Mouse (Mus musculus) cerebellum, adult 11-12 months (tissue): ENCODE measurements at regions not wholly inside any gene's neighbourhood (a gene's known extent, or its start where the extent isn't known, plus 50 kb on each side); places are given as distances from the start of the nearest gene placed in this dataset.

Source experiments
- DNase-seq: peaks from one replicate; pipeline ENCODE4 v3.0.0; 2022

GRCm38 (mm10) chr17:4726331-4726741, 267.8 kb upstream of the Arid1b start:
- no peak for DNase-seq

GRCm38 (mm10) chr17:4734412-4734881, 259.7 kb upstream of the Arid1b start:
- no peak for DNase-seq

DNA sequence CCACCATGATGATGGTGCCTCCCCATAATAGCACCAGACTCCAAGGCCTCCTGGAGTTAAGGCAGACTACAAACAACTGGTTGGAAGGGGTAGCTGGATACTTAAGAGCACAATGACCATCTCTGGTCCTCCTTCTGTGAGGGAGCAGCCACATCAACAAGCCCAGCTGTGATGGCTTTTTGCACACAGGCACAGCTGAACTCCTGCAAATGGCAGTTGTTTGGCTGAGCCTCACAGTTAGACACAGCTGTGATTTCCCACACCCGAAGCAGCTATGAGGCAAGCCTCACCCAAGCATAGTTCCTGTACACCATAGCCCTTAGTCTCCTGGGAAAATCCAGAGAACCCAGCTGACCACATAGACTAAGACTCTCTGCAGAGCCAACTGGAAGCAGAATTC, 258.9 kb upstream of the Arid1b start:
- no peak for DNase-seq

GRCm38 (mm10) chr17:4736689-4737088, 257.4 kb upstream of the Arid1b start:
- no peak for DNase-seq

DNA sequence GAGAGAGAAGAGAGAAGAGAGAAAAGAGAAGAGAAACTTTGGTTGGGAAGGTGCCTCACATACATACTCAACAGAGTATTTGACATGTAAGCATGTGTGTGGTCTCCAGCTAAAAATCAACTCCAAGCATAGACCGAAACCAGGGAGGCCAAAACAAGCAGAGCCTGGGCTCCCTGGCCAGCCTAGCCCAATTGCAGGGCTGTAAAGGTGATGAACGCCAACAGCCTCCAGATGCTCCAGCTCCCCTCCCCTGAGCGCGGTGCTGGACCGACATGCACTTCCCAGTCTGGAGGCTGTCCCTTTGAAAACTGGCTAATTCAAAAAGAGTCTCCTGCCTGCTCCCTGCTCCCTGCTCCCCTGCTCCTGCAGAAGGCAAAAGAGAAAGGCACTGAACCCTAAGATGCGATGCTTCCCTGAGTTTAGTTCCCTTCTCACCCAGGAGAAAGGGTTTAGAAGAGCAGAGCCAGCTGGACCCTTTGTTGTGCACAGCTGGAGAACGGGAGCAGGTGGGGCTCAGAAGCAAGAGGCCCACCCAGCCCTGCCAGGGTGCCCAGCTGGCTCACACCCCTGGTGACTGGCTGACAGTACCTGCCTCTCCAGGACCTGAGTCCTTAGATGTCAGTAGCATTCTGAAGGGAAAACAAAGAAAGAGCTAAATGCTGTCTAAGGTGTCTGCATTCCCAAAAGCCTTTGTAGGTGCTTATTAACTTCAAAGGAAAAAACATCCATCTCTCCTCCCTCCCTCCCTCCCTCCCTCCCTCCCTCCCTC, 255.2 kb upstream of the Arid1b start:
- DNase-seq: no peak

DNA sequence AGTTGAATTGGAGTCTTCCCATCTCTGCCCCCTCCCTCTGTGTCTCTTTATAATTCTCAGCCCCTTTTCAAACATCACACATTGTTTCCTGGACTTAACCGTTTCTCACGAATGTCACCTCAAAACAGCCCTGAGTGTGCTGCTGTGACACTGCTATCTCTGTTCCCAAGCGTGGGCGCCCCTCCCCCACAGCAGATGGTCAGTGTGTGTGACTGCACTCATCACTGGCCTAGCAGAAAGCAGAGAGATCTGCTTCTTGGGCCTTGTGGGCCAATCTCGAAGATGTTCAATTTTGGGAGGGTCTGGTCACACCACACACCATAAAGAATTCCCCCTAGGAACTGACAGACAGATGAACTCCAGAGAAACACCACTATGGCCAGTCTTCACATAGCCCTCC, 253.3 kb upstream of the Arid1b start:
- DNase-seq: no peak

GRCm38 (mm10) chr17:4742314-4742713, 251.8 kb upstream of the Arid1b start:
- DNase-seq: no peak

GRCm38 (mm10) chr17:4762956-4763355, 231.2 kb upstream of the Arid1b start:
- DNase-seq: no peak

DNA sequence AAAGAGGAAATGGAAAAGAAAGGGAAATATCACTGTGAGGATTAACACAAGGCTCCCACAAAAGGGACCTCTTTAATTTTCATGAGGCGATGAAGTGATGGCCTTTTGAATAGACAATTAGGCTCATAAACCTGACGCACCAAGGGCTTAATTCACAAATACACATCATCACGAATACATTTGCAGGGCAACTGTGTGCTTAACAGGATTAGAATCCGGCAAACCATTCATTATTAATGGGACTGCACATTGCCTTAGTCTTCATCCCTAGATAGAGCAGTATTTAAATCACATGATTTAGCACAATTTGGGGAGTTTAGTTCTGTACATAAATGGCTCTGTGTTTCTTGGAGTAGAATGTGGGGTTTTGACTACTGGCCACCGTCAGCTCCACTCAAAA, 228.4 kb upstream of the Arid1b start:
- no peak for DNase-seq

- DNase-seq: no peak
These were observed 226.1 kb upstream of the Arid1b start for GRCm38 (mm10) chr17:4767947-4768522.

DNA sequence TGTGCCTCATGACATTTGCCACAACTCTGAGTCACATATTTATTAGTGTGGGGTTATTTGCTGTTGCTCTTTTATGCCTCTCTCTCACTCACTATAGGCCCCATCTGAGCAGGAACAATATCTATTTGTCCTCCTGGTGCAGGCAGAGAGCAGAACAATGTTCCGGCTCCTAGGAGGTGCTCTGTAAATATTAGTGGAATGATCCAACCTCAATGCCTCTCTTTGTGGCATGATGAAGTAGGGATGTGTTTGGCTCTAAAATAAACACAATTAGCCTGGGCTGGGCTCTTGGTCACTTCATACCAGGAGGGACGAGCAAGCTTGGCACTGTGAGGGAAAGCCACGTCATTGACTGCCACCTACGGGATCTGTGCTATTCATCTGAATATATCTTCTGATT, 224.8 kb upstream of the Arid1b start:
- no peak for DNase-seq

GRCm38 (mm10) chr17:4770052-4770451, 224.1 kb upstream of the Arid1b start:
- no peak for DNase-seq

- peak; percentile 62 for DNase-seq
These were observed 216.0 kb upstream of the Arid1b start for GRCm38 (mm10) chr17:4778161-4778560.

GRCm38 (mm10) chr17:4779017-4779416, 215.1 kb upstream of the Arid1b start:
- DNase-seq: no peak

DNA sequence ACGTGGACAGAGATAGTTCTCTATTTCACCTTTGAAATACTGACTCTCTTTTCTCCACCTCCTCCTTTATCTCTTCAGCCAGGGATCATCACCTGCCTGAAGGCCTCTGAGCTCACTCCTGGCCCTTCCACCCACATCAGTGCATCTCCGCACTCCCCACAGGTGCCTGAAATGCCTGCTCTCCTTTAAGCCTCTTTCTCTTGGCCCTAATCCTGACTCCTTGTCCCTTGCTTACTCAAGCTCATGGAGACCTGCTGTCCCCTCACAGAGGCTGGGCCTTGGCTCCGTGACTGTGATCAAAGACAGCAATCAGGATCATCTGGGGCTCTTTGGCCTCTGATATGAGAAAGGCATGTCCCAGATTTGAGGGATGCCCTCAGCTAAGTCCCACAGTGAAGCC, 212.5 kb upstream of the Arid1b start:
- no peak for DNase-seq

GRCm38 (mm10) chr17:4784296-4784695, 209.8 kb upstream of the Arid1b start:
- DNase-seq: no peak

GRCm38 (mm10) chr17:4785281-4785839, 208.8 kb upstream of the Arid1b start:
- DNase-seq: no peak

GRCm38 (mm10) chr17:4786524-4786923, 207.6 kb upstream of the Arid1b start:
- no peak for DNase-seq

DNA sequence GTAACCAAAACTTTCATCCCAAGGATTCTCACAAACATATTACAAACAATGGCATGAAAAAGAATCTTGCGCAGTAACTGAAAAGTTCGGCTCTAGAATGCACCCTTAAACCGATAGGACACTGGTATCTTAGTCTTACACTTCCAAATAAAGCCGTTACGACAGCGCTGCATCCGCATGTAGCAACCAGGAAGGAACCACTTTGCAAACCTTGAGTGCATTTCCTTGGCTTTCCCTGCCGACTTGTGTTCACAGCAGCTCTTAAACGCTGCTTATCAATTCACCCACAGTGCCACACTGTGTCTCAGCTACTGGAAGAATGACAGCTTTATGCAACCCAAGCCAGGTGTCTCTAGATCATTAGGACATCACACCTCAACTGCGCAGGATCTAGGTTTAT, 202.3 kb upstream of the Arid1b start:
- DNase-seq: no peak

DNA sequence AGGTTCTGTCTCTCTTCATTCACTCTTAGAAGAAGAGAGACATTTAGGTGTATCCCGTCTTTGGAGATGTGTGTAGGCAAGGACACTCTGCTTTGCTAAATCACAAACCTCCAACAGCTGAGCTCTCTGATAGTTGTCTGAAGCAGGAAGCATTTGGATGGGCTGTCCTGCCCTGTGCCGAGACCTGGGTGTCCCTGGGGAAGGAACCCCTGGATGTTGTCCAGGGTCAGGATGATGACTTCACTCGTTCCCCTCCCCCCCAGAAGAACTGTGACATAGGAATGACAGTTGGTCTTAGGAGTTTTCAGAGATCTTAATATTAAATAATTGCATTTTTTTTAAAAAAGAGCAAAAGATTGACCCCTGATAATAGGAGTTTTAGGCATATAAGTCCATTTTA, 197.9 kb upstream of the Arid1b start:
- no peak for DNase-seq

DNA sequence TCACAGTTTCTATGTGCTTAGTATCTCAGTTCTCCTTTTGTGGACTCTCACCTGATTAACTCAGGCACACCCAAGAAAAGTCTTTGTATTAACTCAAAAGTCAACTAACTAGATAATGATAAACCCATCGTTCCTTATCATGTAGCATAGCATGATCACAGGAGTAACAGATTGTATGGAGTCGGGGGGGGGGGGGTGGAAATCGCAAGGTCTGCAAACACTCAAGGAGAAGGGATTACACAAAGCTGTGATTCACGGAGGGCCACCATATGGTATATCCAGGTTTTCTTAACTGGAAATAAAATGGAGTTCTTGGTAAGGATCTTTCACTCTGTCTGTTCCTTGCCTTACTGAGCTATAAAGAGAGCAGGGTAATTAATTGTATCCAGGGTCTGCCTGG, 190.1 kb upstream of the Arid1b start:
- no peak for DNase-seq

DNA sequence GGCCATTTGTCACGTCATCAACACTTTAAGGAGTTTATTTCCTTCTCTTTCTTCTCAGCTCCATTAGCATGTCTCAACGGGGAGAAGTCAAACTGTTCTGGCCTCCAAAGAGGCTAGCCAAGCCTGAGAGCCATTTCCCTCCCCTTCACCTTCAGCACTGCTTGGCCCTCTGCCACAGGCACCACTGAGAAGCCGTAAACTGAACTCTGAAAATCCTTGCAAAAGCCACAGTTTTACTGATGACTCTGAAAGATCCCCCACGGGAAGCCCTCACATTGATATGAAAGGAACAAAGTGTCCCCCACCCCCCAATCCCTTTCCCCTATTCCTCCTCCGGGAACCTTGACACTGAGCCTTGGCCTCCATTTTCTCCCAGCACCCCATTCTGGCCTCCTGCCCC, 188.1 kb upstream of the Arid1b start:
- no peak for DNase-seq

DNA sequence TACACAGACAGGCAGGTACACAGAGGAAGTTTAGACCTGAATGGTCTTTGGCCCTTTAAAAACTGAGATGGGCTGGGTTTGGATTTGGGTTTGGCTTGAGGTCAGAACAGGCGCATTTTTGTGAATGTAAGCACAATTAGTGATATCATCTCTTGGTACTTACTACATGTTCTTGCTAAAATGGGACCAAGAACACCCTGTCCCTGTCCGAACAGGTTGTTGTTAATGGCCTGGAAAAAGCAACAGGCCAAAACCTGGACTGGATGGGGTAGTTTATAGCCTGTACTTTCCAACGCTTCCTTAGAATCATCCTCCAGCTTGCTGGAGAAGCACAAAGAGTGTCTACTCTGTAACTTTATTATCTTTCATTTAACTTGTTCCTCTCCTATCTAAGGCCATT, 185.2 kb upstream of the Arid1b start:
- DNase-seq: no peak

DNA sequence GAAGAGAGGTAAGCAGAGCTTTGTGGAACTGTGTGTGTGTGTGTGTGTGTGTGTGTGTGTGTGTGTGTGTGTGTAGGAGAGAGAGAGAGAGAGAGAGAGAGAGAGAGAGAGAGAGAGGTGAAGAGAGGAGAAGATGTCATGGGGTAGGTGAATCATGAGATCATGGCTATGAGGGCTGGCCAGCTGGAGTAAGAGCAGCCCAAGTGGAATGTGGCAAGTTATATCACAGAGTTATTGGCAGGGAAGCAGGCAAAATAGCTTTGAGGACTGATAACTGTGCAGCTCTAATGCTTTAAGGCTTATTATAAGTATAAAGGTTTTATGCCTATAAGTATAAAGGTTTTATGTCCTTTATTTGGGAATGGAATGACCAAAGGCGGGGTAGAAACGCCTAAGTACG, 180.9 kb upstream of the Arid1b start:
- DNase-seq: no peak

DNA sequence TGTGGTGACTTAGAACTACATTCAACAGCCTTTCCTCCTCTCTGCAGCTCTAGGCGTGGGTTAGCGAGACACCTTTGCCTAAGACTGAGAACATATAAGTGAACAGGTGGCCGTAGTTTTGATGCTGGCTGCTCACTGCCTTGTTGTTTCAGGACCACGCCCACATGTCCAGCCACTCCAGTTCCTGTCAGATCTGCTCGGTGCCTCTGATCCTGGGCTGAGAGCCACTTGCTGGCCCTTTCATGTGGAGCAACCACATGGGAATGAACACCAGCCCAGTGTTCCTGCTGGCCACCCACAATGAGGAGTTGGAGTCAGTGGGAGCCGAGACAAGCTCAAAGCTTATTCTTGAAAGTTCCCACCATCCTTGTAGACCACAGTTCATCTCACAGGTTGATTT, 180.5 kb upstream of the Arid1b start:
- DNase-seq: no peak
